Mouse (Mus musculus) adrenal gland (tissue): Measurements from ENCODE around the gene Fcf1.

ENCODE experiments used
- intact Hi-C: fragments of 180-260 bp; cut with DNase I; formaldehyde crosslinking; loops from one replicate; pipeline ENCODE4 v1.15.1; 2025
- long read RNA-seq, 2 experiments: library from polyadenylated mRNA; unstranded; transcript quantifications; one replicate each; pipeline ENCODE4 v2.0.0; 2020; ENCODE audit warnings: borderline replicate concordance in 1 of 2; ENCODE audit not compliant: insufficient replicate concordance in 1 of 2

Gene Fcf1
- long read RNA-seq, experiment 1, transcript Fcf1-201 (8 exons, 749 nt): major isoform, 49 of 64 reads
- long read RNA-seq, experiment 1, partial matches to known transcripts: 11 of 64 reads
- long read RNA-seq, experiment 1, other reads (novel, unspliced or antisense): 3 of 64 reads
- long read RNA-seq, experiment 2, transcript Fcf1-201 (8 exons, 749 nt): major isoform, 46 of 68 reads
- long read RNA-seq, experiment 2, partial matches to known transcripts: 19 of 68 reads
- long read RNA-seq, experiment 2, other reads (novel, unspliced or antisense): 2 of 68 reads

GRCm38 (mm10) chr12:84970428-84971096, at the start of gene Fcf1, which contains the start of gene Arel1:
Gene Fcf1, plus strand, starts transcription at chr12:84970897.
Gene Arel1, minus strand, starts transcription at chr12:84970900.
- intact Hi-C loops: no loop called here

GRCm38 (mm10) chr12:84921881-84922419, 48.7 kb upstream of the Fcf1 start:
- intact Hi-C loops: no loop called here

GRCm38 (mm10) chr12:84924324-84924723, 46.4 kb upstream of the Fcf1 start:
- intact Hi-C loops: no loop called here

- intact Hi-C loops: no loop called here
Observed at GRCm38 (mm10) chr12:84926542-84926941, 44.2 kb upstream of the Fcf1 start.

- intact Hi-C loops: no loop called here
Observed at GRCm38 (mm10) chr12:84932210-84932609, 38.5 kb upstream of the Fcf1 start.

GRCm38 (mm10) chr12:84935343-84935742, 35.4 kb upstream of the Fcf1 start:
- intact Hi-C loops: no loop called here

- intact Hi-C loops: no loop called here
Observed at GRCm38 (mm10) chr12:84939117-84939516, 31.6 kb upstream of the Fcf1 start.

GRCm38 (mm10) chr12:84940343-84940742, 30.4 kb upstream of the Fcf1 start:
- intact Hi-C loops: no loop called here

GRCm38 (mm10) chr12:84941717-84942116, 29.0 kb upstream of the Fcf1 start:
- intact Hi-C loops: no loop called here

- intact Hi-C loops: no loop called here
Observed at GRCm38 (mm10) chr12:84943006-84943952, 27.4 kb upstream of the Fcf1 start.

GRCm38 (mm10) chr12:84944150-84944812, 26.4 kb upstream of the Fcf1 start:
- intact Hi-C loops: no loop called here

GRCm38 (mm10) chr12:84944813-84945553, 25.7 kb upstream of the Fcf1 start:
- intact Hi-C loops: no loop called here

GRCm38 (mm10) chr12:84947894-84948583, 22.7 kb upstream of the Fcf1 start:
- intact Hi-C loops: no loop called here

GRCm38 (mm10) chr12:84948584-84949285, 22.0 kb upstream of the Fcf1 start:
- intact Hi-C loops: no loop called here

GRCm38 (mm10) chr12:84950763-84951162, 19.9 kb upstream of the Fcf1 start:
- intact Hi-C loops: no loop called here

- intact Hi-C loops: no loop called here
Observed at GRCm38 (mm10) chr12:84951531-84951930, 19.2 kb upstream of the Fcf1 start.

- intact Hi-C loops: no loop called here
Observed at GRCm38 (mm10) chr12:84952351-84952750, 18.3 kb upstream of the Fcf1 start.

GRCm38 (mm10) chr12:84956317-84956716, 14.4 kb upstream of the Fcf1 start:
- intact Hi-C loops: no loop called here

- intact Hi-C loops: no loop called here
Observed at GRCm38 (mm10) chr12:84958794-84959356, 11.8 kb upstream of the Fcf1 start.
